Mouse (Mus musculus): ENCODE measurements around the gene Znhit2. TPM values are rescaled to one million over a fixed set of nuclear protein-coding genes. Genes with fewer than 3 reads are reported as not detected.
A peak's percentile ranks its signal among the peaks of the same experiment; 100 is the strongest.

Znhit2 gene
- 26.2 and 28.6 TPM in 2 replicates for polyA plus RNA-seq (2015; fragmentation: Nextera tagmentation; extraction: Ambion mirVana)

GRCm38 (mm10) chr19:6061021-6061533, at the start of gene Znhit2:
TSS of gene Znhit2 (plus strand) at chr19:6061192.
- Histone ChIP-seq H3K36me3 (ENCODE audit: control insufficient read depth, insufficient read depth, low read length) (0 out of 2 replicates have a peak, but pooled peaks cover 9% of the 10 kb centered on the region), H3K4me1 (replicated peaks; ENCODE audit: control insufficient read depth, insufficient read depth, low read length) (peaks cover 24% of the 10 kb centered on the region), H3K4me2 (ENCODE audit: low read depth, low read length) (peak within 1 kb of the TSS; percentile 83), H3K27ac (ENCODE audit: low read length) (peak within 1 kb of the TSS; percentile 88), H3K4me3 (ENCODE audit: low read length) (peak within 1 kb of the TSS; percentile 89), H3K9ac (ENCODE audit: low read length) (peak within 1 kb of the TSS; percentile 93), H3K9me3 (ENCODE audit: control insufficient read depth, low read length) (no peaks in the 10 kb centered on the region), H3K27me3 (ENCODE audit: control insufficient read depth, insufficient read depth, low read depth, low read length) (no peaks in the 10 kb centered on the region)
- peak; percentile 76 for ATAC-seq (ENCODE audit: low read depth)
- under 1% methylated on average over 58 of the region's 58 CpGs for WGBS

DNA sequence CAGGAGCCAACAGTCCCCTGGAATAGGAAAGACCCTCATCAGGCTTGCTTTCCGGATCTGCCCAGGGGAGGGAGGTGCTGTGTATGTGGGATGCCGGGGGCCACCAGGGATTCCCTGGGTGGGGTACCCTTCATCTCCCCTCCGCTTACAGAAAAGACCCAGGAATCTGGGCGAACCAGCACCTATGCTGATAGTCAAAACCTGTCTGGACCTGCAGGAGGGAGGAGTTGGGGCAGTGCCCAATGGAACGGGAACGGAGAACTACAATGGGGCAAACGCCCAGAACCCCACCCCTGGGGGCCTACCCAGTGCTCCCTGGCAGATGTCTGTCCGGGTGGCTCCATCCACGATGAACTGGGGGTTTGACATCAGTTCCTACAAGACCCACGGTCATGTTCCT, 47.3 kb upstream of the Znhit2 start:
- no peaks in the 10 kb centered on the region; the same call in 1 of the 2 replicates for H3K27me3 ChIP-seq (ENCODE audit: control insufficient read depth, insufficient read depth, low read depth, low read length)
- peaks cover 11% of the 10 kb centered on the region for H3K4me1 ChIP-seq (replicated peaks; ENCODE audit: control insufficient read depth, insufficient read depth, low read length)
- 91% methylated on average over 10 of the region's 10 CpGs for WGBS
- H3K4me3 ChIP-seq (ENCODE audit: low read length), result no peak overlapping the region
- no peak overlapping the region for H3K9ac ChIP-seq (ENCODE audit: low read length)
- no peaks in the 10 kb centered on the region for H3K9me3 ChIP-seq (ENCODE audit: control insufficient read depth, low read length)
- no peak overlapping the region for H3K27ac ChIP-seq (ENCODE audit: low read length)
- H3K36me3 ChIP-seq (ENCODE audit: control insufficient read depth, insufficient read depth, low read length), result no peaks in the 10 kb centered on the region
- no peak overlapping the region for H3K4me2 ChIP-seq (ENCODE audit: low read depth, low read length)
- ATAC-seq (ENCODE audit: low read depth), result no peak

- Histone ChIP-seq H3K36me3 (ENCODE audit: control insufficient read depth, insufficient read depth, low read length) (no peaks in the 10 kb centered on the region), H3K4me1 (replicated peaks; ENCODE audit: control insufficient read depth, insufficient read depth, low read length) (peaks cover 11% of the 10 kb centered on the region), H3K27ac (ENCODE audit: low read length) (peak overlapping the region; percentile 50), H3K9ac (ENCODE audit: low read length) (peak overlapping the region; percentile 72), H3K4me3 (ENCODE audit: low read length) (peak overlapping the region; percentile 61), H3K9me3 (ENCODE audit: control insufficient read depth, low read length) (no peaks in the 10 kb centered on the region), H3K27me3 (ENCODE audit: control insufficient read depth, insufficient read depth, low read depth, low read length) (no peaks in the 10 kb centered on the region; the same call in 1 of the 2 replicates), H3K4me2 (ENCODE audit: low read depth, low read length) (peak overlapping the region; percentile 91)
- 1% methylated on average over 17 of the region's 18 CpGs for WGBS
- ATAC-seq (ENCODE audit: low read depth), result peak; percentile 87
These were observed 45.9 kb upstream of the Znhit2 start for GRCm38 (mm10) chr19:6014991-6015510.

DNA sequence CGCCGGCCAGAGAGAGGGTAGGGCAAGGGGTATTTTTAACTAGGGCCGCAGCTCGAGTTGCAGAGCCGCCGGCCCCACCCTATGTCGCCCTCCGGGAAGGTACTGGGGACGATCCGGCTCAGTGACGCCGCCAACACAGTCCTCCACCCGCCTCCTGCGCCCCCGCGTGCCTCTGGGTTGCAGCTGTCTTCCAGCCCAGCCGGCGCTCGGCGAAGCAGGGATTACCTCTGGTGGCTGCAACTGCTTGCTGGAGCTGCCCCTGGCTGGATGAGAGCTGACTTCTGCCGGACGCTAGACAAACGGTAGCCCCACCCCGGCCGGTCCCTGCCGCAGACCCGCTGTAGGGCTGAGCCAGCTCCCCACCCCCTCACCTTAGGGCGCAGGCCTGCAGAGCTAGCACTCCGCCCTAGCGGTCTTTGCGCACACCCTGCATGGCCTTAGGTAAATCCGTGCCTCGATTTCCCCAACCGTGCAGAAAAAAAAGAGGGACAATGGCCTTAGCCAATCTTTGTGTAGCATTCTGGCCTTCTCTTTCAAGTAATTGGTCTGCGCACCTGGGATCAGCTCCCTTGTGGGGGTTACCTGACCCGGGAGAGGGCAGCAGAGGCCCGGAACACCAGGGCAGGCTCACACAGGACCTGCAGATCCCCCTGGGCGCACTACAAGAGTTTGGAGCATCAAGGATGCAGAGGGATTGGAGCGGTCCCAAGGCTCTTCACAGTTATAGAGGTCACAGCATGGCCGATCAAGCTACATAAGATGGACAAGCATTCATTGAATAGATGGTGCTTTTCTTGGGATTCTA, 45.3 kb upstream of the Znhit2 start, which contains the start of gene Capn1:
Gene Capn1 (minus strand): TSS at position 387 of the 805 bp plus-strand sequence.
- H3K27ac ChIP-seq (ENCODE audit: low read length), result peak within 1 kb of the TSS; percentile 50
- peaks cover 11% of the 10 kb centered on the region for H3K4me1 ChIP-seq (replicated peaks; ENCODE audit: control insufficient read depth, insufficient read depth, low read length)
- H3K9ac ChIP-seq (ENCODE audit: low read length), result peak within 1 kb of the TSS; percentile 72
- no peaks in the 10 kb centered on the region for H3K36me3 ChIP-seq (ENCODE audit: control insufficient read depth, insufficient read depth, low read length)
- no peaks in the 10 kb centered on the region for H3K9me3 ChIP-seq (ENCODE audit: control insufficient read depth, low read length)
- 3% methylated on average over 39 of the region's 40 CpGs for WGBS
- ATAC-seq (ENCODE audit: low read depth), result peak; percentile 87
- no peaks in the 10 kb centered on the region; the same call in 1 of the 2 replicates for H3K27me3 ChIP-seq (ENCODE audit: control insufficient read depth, insufficient read depth, low read depth, low read length)
- H3K4me3 ChIP-seq (ENCODE audit: low read length), result peak within 1 kb of the TSS; percentile 61
- peak within 1 kb of the TSS; percentile 91 for H3K4me2 ChIP-seq (ENCODE audit: low read depth, low read length)

DNA sequence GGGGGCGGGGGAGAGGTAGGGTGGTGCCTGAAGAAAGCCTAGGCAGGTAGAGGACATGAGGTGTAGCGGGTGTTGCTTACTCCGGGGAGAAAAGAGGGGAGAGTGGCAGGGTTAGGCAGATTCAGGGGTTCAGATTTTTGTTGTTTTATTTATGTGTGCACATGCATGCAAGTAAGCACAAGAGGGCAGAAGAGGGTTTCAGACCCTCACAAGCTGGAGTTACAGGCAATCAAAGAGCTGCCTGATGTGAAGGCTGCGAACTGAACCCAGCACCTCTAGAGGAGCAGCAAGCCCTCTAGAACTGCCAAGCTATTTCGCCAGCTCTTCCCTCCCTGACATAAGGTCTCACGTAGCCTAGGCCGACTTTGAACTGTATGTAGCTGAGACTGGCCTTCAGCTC, 44.5 kb upstream of the Znhit2 start:
- WGBS, result 55% methylated on average over 7 of the region's 7 CpGs
- Histone ChIP-seq H3K27ac (ENCODE audit: low read length) (no peak overlapping the region), H3K9me3 (ENCODE audit: control insufficient read depth, low read length) (no peaks in the 10 kb centered on the region), H3K27me3 (ENCODE audit: control insufficient read depth, insufficient read depth, low read depth, low read length) (no peaks in the 10 kb centered on the region; the same call in 1 of the 2 replicates), H3K9ac (ENCODE audit: low read length) (no peak overlapping the region), H3K4me1 (replicated peaks; ENCODE audit: control insufficient read depth, insufficient read depth, low read length) (peaks cover 11% of the 10 kb centered on the region), H3K36me3 (ENCODE audit: control insufficient read depth, insufficient read depth, low read length) (no peaks in the 10 kb centered on the region), H3K4me3 (ENCODE audit: low read length) (no peak overlapping the region), H3K4me2 (ENCODE audit: low read depth, low read length) (no peak overlapping the region)
- no peak for ATAC-seq (ENCODE audit: low read depth)

DNA sequence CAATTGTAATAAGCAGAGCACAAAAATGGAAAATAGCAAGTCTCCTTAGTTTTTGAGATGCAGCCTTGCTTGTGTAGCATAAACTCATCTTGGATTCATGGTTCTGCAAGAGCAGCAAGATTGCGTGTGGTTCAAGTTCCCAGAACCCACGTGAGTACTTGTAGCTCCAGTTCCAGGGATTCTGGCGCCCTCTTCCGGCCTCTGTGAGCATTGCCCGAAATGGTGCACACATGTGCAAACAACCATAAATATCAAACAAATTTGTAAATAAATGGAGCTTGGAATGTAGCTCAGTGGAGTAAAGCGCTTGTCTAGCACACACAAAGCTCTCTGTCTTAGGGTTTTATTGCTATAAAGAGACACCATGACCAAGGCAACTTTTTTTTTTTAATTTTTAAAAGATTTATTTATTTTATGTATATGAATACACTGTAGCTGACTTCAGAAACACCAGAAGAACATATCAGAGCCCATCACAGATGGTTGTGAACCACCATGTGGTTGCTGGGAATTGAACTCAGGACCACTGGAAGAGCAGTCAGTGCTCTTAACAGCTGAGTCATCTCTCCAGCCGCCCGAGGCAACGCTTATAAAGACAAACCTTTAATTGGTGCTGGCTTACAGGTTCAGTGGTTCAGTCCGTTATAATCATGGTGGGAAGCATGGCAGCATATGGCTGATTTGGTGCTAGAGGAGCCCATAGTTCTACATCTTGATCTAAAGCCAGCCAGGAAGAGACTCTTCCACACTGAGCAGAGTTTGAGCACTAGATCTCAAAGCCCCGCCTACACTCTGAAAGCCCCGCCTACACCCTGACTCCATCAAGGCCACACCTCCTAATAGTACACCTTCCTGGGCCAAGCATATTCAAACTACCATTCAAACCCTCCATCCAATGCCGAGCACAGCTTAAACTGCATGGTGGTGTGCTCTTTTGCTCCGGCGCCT, 42.6 kb upstream of the Znhit2 start:
- WGBS, result 27% methylated on average over 15 of the region's 15 CpGs
- no peak for ATAC-seq (ENCODE audit: low read depth)
- no peaks in the 10 kb centered on the region for H3K9me3 ChIP-seq (ENCODE audit: control insufficient read depth, low read length)

GRCm38 (mm10) chr19:6020276-6020675, 40.7 kb upstream of the Znhit2 start:
- WGBS, result 35% methylated on average over 3 of the region's 3 CpGs

More for the DNA sequence above, 42.6 kb upstream of the Znhit2 start:
- no peak overlapping the region for H3K4me2 ChIP-seq (ENCODE audit: low read depth, low read length)
- no peak overlapping the region for H3K4me3 ChIP-seq (ENCODE audit: low read length)
- no peak overlapping the region for H3K27ac ChIP-seq (ENCODE audit: low read length)
- H3K27me3 ChIP-seq (ENCODE audit: control insufficient read depth, insufficient read depth, low read depth, low read length), result no peaks in the 10 kb centered on the region; the same call in 1 of the 2 replicates
- peaks cover 11% of the 10 kb centered on the region for H3K4me1 ChIP-seq (replicated peaks; ENCODE audit: control insufficient read depth, insufficient read depth, low read length)
- no peak overlapping the region for H3K9ac ChIP-seq (ENCODE audit: low read length)
- H3K36me3 ChIP-seq (ENCODE audit: control insufficient read depth, insufficient read depth, low read length), result no peaks in the 10 kb centered on the region

GRCm38 (mm10) chr19:6023059-6023458, 37.9 kb upstream of the Znhit2 start:
- Histone ChIP-seq H3K4me2 (ENCODE audit: low read depth, low read length) (no peak overlapping the region), H3K9me3 (ENCODE audit: control insufficient read depth, low read length) (no peaks in the 10 kb centered on the region), H3K9ac (ENCODE audit: low read length) (no peak overlapping the region), H3K36me3 (ENCODE audit: control insufficient read depth, insufficient read depth, low read length) (no peaks in the 10 kb centered on the region), H3K4me1 (replicated peaks; ENCODE audit: control insufficient read depth, insufficient read depth, low read length) (peaks cover 2% of the 10 kb centered on the region; the same call in 1 of the 2 replicates), H3K27ac (ENCODE audit: low read length) (peak overlapping the region; percentile 44), H3K4me3 (ENCODE audit: low read length) (no peak overlapping the region), H3K27me3 (ENCODE audit: control insufficient read depth, insufficient read depth, low read depth, low read length) (no peaks in the 10 kb centered on the region)
- WGBS, result 37% methylated on average over 8 of the region's 8 CpGs
- peak; percentile 73 for ATAC-seq (ENCODE audit: low read depth)

More at GRCm38 (mm10) chr19:6020276-6020675, 40.7 kb upstream of the Znhit2 start:
- 0 out of 2 replicates have a peak overlapping the region, but pooled peaks have one; percentile 4 for H3K27ac ChIP-seq (ENCODE audit: low read length)
- H3K4me3 ChIP-seq (ENCODE audit: low read length), result no peak overlapping the region
- peaks cover 7% of the 10 kb centered on the region; the same call in 1 of the 2 replicates for H3K4me1 ChIP-seq (replicated peaks; ENCODE audit: control insufficient read depth, insufficient read depth, low read length)
- no peak for ATAC-seq (ENCODE audit: low read depth)
- no peaks in the 10 kb centered on the region for H3K9me3 ChIP-seq (ENCODE audit: control insufficient read depth, low read length)
- H3K27me3 ChIP-seq (ENCODE audit: control insufficient read depth, insufficient read depth, low read depth, low read length), result no peaks in the 10 kb centered on the region; the same call in 1 of the 2 replicates
- no peak overlapping the region for H3K9ac ChIP-seq (ENCODE audit: low read length)
- no peaks in the 10 kb centered on the region for H3K36me3 ChIP-seq (ENCODE audit: control insufficient read depth, insufficient read depth, low read length)
- H3K4me2 ChIP-seq (ENCODE audit: low read depth, low read length), result no peak overlapping the region

Measured in lung, embryonic 16.5 days (tissue).